Mouse (Mus musculus) left cerebral cortex, postnatal 36 days (tissue): ENCODE results near the gene Rasal2. TPM values are rescaled to one million over a fixed set of nuclear protein-coding genes. Genes with fewer than 3 reads are reported as not detected.

Source experiments
- DNase-seq, 2 experiments: peaks; one replicate each; pipeline ENCODE4 v3.0.0; 2021 to 2022; ENCODE audit warnings: low spot score in 2 of 2, mixed read lengths in 1 of 2
- intact Hi-C: fragments of 180-260 bp; cut with DNase I; formaldehyde crosslinking; loops from one replicate; pipeline ENCODE4 v1.15.1; 2025
- total RNA-seq, 2 experiments: library from RNA; stranded (reverse); gene quantifications; 2 replicates each; pipeline ENCODE4 v1.2.3; 2021

The Rasal2 gene
- total RNA-seq, 2 experiments from 2014 or later, result 80.9 to 99.1 TPM

DNA sequence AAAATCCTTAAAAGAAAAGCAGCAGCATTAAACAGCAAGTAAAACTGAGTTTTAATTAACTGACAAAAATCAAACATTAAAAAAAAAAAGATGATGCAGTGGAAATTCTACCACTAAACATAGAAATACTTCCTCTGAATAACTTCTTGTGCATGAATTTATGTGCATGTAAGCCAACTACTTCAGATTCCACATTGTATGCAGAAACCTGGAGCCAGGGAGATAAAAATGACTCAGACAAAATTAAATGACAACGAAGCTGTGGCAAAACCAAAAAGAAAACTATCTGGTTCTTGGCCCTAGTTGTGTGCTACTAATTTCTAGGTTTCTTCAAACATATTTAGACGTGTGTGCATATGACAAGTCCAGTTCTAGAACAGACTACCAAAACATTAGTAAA is 2.7 kb downstream of the Rasal2 start:
- intact Hi-C loops, result loop anchor here (2.0 to 5.0 kb wide), 4 partner anchors 35 to 122 kb away; no protein-coding TSS in a partner anchor
- DNase-seq, result no peak

DNA sequence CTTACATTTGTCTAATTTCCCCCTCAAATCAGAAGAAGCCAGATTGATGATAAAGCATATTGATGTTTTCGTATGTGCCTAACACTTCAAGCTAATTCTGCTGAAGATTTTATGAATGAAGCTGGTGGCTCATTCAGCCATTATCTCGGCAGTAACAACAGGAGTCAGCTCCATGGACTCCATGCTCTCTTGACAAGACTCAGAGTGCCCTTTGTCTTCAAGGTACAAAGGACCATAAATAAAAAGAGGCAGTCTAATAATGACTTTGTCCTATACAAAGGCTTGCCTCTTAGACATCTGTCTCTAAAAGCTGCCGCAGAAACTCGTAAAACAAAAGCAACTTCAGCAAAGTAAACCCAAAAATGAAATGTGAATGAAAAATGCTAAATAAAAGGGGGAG is 24.4 kb downstream of the Rasal2 start:
- intact Hi-C loops, result no loop called here
- DNase-seq, result no peak

DNA sequence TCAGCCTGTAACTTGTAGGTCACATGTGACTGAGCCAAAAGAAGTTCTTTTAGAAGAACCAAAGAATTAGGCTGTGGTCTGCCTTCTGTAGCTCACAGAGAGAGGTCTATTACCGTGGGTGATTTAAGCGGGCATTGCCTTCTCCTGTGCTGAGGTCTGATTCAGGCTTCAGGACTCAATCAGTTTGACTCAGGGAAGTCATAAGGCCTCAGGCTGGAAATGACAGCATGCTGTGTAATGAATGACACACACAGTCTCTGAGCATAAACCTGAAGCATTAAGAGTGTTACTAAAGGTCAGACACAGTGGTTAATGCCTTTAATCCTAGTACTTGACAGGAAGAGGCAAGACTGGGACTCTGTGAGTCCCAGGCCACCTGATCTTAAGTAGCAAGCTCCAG is 31.7 kb downstream of the Rasal2 start:
- intact Hi-C loops, result no loop called here
- no peak for DNase-seq

DNA sequence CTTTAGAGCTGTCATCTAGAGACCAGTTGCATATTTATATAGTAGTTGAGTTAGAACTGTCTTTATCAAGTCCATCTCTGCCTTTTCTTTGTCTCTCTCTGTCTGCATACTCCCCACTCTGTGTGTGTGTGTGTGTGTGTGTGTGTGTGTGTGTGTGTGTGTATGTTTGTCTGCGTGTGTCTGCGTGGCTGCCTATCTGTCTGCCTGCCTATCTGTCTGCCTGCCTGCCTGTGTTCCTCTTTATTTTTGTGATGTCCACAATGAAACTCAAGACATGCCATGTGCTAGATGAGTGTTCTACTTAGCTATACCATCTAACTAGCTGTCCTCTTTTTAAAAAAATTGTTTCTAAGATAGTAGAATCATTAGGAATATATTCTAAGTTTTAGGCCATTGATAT is 42.0 kb downstream of the Rasal2 start:
- DNase-seq, result no peak
- intact Hi-C loops, result no loop called here

DNA sequence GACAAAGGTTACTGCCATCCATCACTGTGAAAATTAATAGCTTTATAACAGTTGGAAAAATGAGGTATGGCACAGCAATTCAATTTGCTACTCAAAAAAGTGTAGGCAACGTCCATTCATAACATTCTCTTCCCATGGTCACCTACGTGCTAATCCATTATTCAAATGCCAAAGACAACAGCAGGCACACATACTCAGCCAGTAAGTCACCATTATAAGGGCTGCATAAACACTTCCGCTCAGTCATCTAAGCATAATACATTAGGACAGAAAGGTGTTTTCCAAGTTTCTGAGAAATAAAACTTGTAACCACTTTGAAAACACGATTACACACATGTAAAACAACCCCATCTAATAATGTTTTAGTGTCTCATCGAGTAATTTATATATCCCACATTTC is 44.1 kb downstream of the Rasal2 start:
- intact Hi-C loops, result no loop called here
- no peak for DNase-seq

DNA sequence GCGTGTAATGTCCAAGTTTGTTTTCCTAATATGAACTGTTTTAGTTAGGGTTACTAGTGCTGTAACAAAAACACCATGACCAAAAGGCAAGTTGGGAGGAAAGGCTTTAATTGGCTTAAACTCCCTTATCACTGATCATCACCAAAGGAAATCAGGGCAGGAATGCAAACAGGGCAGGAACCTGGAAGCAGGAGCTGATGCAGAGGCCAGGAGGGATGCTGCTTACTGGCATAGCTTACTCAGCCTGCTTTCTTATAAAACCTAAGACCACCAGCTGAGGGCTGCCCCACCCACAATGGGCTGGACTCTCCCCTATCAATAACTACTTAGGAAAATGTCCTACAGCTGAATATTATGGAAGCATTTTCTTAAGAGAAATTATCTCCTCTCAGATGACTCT is 65.7 kb downstream of the Rasal2 start:
- intact Hi-C loops, result no loop called here
- DNase-seq, result no peak

DNA sequence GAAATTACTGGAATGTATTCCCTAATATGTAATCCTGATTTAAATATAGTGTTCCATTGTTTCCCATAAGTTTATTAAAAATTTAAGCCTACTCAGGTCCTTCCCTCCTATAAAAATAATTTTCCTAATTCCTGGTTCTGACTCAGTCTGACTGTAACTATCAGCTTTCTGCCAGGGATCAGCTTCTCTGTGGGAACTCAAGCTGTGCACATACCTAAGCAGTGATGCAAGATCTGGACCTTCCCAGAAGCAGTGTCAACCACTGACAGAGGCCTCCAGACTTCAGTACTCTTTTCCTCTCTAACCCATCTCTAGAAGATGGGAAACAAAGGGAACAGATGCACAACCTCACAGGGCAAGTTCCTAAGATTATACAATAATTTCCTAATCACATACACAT is 68.9 kb downstream of the Rasal2 start:
- intact Hi-C loops, result no loop called here

DNA sequence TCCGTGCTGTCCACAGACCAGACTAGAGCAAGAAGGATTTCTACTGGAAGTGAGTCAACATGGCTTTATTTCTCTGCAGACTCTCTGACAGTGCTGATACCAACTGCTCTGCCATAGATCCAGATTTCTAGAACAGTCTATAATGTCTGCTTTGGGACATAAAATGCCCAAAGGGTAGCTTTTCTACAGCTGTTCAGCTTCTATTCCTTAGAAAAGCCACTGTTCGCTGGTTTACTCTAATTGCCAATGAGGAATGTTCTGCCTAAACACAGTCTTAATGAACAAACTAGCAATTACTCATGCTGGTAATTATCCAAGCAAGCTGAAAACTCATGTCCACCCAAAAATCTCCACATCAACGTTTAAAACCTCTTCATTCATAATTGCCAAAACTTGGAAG is 77.6 kb downstream of the Rasal2 start:
- DNase-seq, result no peak
- intact Hi-C loops, result no loop called here

More for the DNA sequence above, 68.9 kb downstream of the Rasal2 start:
- DNase-seq, result no peak

DNA sequence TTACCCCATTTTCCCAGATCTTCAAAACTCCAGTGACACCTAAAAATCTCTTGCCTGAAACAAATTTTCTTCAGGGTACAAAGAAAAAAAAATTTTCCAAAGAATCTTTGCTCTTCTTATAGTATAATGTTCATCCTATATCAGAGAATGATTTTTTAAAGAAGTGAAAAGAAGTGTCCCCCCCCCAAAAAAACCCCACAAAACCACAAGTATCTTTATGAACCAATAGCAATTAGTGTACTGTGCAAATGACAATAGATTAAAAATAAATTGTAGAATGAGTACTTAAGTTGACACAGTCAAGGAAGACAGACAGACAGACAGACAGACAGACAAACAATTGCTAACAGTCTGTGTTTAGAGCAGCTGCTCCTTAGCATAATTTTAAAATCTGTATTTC is 84.3 kb downstream of the Rasal2 start:
- no peak for DNase-seq
- intact Hi-C loops, result no loop called here

DNA sequence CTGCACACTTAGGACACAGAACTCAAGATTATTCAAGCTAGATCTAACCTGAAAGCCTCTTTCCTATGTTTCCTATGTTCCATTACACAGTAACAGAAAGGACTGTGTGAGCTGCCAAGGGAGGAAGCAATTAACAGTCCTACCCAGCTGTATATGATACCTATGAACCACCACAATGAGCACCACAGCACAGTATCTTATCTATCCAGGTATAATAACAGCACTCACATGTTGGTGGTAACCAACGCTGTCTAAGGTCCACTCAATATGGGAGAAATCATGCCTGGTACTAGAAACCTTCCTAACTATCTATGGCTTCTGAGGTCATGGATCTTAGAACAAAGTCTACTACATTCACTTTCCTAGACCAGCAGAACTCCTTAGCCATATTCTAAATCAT is 89.3 kb downstream of the Rasal2 start:
- intact Hi-C loops, result no loop called here

DNA sequence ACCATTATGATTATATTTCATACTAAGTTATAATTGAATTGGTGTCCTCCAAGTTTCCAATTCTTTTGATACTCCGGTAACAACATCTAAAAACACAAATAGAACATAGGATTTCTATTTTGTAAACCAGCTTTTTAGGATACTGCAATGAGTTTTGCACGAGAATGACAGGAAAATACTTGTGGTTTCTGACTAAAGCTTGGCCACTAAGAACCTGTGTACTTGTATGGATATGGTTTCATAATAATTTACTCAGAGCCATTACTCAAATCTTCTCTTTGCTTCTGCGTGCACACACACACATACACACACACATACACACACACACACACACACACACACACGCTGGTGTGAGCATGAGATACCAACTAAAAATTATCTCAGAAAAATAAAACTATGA is 93.5 kb downstream of the Rasal2 start:
- DNase-seq, result no peak
- intact Hi-C loops, result no loop called here

More for the DNA sequence above, 89.3 kb downstream of the Rasal2 start:
- no peak for DNase-seq

DNA sequence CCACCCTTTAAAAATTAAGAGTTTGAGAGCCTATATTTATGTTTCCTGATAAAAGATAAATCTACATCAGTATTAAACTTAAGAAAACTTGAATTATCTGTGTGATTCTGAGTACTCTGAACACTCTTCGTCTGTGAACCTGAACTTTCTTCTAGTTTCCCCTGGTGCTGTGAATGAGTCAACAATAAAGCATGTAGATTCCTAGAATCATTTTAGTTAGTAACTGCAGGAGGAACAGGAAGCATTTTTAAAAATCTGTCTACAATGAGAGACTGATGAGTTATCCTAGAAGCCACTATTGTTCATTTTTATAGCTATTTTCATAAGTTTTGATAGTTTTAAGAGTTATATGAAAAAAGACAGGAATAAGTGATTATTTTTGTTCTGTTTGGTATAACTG is 111.1 kb downstream of the Rasal2 start:
- intact Hi-C loops, result loop anchor here (5.0 kb wide), 1 partner anchor 236 kb away; no protein-coding TSS in a partner anchor
- no peak for DNase-seq

DNA sequence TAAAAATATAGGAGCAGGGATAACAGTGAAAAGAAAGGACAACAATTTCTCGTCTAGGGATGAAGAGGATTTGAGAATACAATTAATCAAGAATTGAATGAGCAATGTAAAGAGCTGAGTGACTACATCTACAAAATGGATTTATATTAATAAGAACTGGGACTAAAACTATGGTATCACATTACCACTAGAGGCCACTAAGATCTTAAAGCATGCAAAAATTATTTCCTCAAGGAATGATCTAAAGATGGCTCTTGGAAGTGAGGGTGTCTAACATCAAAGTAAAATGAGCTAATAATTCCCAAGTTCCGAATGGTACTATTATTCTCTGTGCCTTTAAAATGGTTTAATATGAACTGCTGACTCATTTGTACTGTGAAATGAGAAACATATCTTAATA is 112.8 kb downstream of the Rasal2 start:
- intact Hi-C loops, result loop anchor here (5.0 kb wide), 1 partner anchor 148 kb away; no protein-coding TSS in a partner anchor
- no peak for DNase-seq

DNA sequence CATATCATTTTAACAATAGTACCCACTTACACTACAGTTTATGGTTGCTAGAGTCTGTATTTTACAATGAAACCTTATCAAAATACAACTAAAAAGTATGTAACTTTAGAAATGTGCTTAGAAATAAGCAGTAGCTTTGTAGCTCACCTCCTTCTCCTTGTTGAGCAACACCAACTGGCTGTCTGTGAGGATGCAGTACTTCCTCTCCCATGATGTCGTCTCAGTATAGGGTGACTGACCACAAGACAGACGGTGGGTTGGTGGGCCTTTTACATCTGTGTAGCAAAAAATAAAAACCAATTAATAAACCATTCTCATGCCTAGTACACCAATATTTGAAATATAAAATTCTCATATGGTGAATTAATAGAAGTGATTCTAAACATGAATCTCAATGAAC is 113.4 kb downstream of the Rasal2 start:
- intact Hi-C loops, result loop anchor here (5.0 kb wide), 1 partner anchor 148 kb away; no protein-coding TSS in a partner anchor
- no peak for DNase-seq

DNA sequence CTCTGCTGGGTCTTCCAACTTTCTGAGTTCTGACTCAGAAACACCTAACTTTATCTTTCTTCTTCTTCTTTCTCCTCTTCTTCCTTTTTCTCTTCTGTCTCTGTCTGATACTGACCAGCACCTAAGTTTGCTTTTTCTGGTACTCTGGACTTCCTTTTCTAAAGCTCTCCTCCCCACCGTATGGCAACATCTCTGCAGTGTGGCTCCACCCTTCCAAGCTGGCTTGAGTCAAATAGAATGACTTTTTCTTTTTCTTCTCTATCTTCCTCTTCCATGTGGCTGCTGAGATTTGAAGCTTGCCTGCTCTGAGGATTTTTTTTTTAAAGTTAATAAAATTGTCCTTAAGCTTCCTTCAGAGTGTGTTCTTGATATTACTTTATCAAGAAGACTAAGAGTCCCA is 115.3 kb downstream of the Rasal2 start:
- intact Hi-C loops, result loop anchor here (5.0 kb wide), 1 partner anchor 150 kb away; no protein-coding TSS in a partner anchor
- DNase-seq, result no peak

DNA sequence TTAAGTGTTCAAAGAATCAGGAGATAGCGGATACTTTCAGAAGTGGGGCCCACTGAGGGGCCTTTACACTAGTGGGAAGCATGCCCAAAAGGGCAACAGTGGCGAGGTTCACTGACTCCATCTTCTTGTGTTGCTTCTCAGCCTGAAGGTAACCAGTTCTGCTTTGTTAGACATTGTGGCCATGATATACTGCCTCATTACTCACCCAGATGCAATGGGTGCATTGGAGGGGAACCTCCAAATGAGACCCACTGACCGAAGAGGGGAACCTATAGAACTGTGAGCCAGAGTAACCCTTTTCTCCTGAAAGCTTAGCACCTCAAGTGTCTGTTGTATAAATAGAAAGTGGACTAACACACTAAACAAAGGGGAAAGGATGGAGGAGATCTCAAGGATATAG is 116.5 kb downstream of the Rasal2 start:
- intact Hi-C loops, result loop anchor here (5.0 kb wide), 1 partner anchor 151 kb away; no protein-coding TSS in a partner anchor
- no peak for DNase-seq

DNA sequence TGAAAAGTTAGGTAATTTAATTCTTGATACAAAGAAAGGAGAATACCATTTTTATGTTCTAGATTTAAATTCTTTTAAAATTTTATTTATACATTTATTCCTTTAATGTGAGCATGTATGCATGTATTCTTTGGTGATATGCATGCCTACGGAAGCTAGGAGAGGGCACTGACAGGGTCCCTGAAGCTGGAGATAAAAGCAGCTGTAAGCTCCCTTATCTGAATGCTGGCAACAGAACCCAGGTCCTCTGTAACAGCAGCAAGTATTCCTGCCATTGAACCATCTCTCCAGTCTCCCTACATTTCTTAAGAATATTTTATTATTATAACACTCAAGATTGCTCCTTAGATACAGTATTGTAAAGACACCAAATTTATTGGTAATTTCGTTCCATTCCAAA is 122.2 kb downstream of the Rasal2 start:
- DNase-seq, result no peak
- intact Hi-C loops, result no loop called here

DNA sequence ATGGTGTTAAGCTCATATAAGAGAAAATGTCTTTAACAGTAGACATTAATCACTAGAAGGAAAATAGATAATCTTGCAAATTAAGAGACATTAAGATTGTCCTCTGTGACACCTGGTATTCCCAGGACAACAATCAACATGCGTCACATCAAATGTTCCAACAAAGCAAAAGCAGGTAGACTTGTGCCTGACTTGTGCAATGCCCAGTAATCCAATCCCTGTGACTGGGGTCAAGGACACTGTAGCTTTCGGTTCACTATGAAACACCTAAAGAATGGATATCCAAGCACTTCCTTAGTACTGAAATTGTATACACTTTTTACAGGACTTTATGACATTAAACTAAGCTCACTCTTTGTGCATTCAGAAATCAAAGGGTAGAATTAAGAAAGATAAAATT is 123.1 kb downstream of the Rasal2 start:
- intact Hi-C loops, result loop anchor here (5.0 to 10.0 kb wide), 3 partner anchors 123 to 544 kb away; partner anchors contain the start of gene Rasal2
- no peak for DNase-seq

DNA sequence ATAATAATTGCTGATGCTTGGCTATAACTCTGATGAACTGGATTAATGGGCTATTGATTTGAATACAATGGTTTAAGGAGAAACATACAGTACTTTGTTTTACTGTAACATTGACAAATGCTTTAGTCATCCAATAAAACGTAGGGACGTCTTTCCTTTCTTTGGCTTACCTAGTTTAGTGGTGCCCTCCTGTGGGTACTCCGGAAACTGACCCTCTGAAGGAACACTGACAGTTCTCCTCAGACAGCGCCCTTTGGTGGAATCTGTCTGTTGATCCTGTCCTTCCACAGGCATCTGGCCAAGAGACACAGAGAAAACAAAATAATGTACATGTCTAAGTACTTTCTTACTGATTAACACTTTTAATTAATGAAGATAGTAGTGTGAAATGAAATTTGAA is 125.8 kb downstream of the Rasal2 start:
- intact Hi-C loops, result loop anchor here (5.0 to 10.0 kb wide), 3 partner anchors 126 to 542 kb away; partner anchors contain the start of gene Rasal2
- no peak for DNase-seq

DNA sequence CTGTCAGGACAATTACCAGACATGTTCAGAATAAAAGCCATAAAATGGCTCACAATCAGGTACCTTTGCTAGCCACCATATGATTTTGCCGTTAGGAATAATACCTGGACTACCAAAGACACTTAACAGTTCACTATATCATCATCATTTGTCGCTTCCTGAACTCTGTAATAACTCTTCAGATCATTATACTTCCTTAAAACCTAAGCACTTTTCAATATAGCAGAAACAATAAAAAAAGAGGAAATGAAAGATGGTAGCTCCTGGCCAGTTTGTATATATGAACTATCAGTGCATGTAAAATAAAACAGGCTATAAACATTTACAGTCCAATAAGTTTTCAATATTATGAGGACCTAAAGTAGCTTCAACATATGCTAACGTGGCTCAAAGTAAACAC is 127.0 kb downstream of the Rasal2 start:
- intact Hi-C loops, result loop anchor here (5.0 to 10.0 kb wide), 3 partner anchors 127 to 541 kb away; partner anchors contain the start of gene Rasal2
- no peak for DNase-seq

DNA sequence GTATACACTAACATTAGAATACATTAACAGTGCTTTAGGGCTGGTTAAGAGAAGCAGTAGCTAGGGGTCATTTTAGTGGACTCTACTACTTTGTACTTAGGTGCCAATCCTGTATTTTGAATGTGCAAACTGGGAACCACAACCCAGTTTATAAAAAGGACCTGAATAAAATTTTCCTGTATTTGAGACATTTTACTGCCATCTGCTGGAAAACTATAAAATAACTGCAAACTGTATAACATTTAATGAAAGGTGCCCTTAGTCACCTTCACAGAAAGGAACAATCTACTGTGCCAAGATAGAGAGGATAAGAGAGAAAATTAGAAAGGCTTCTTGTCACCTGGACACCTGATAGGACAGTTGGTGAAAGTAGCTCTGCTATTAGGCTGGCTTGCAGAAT is 131.6 kb downstream of the Rasal2 start:
- intact Hi-C loops, result loop anchor here (2.0 to 10.0 kb wide), 3 partner anchors 136 to 536 kb away; no protein-coding TSS in a partner anchor
- no peak for DNase-seq
